Mouse (Mus musculus) neural tube, embryonic 11.5 days (tissue): ENCODE results near the gene Ephx4. TPM values are rescaled to one million over a fixed set of nuclear protein-coding genes. Genes with fewer than 3 reads are reported as not detected.

ENCODE experiments used
- ATAC-seq: fragments of 200-750 bp; cut with Nextera tagmentation; 2 replicates; pipeline ENCODE4 v1.8.0; 2017; ENCODE audit warnings: moderate number of reproducible peaks, mild to moderate bottlenecking, moderate TSS enrichment, moderate library complexity; ENCODE audit not compliant: insufficient read depth, low FRiP score, low TSS enrichment
- DNase-seq: peaks from one replicate; pipeline ENCODE4 v3.0.0-alpha.2; 2015; ENCODE audit warnings: low spot score
- H3K27ac ChIP-seq: fragments of 300-500 bp; sonication (generic); 2 replicates; pipeline ENCODE4 v1.5.1; 2014; ENCODE audit warnings: low read depth, mild to moderate bottlenecking, low read length
- H3K27me3 ChIP-seq: fragments of 300-500 bp; sonication (generic); 2 replicates; pipeline ENCODE4 v1.6.1; 2014; ENCODE audit warnings: mild to moderate bottlenecking, low read length, mixed read lengths; ENCODE audit not compliant: control insufficient read depth, insufficient read depth
- H3K36me3 ChIP-seq: fragments of 300-500 bp; sonication (generic); 2 replicates; pipeline ENCODE4 v1.6.1; 2014; ENCODE audit warnings: mild to moderate bottlenecking, low read length, moderate library complexity, mixed read lengths; ENCODE audit not compliant: control insufficient read depth, insufficient read depth
- H3K4me1 ChIP-seq: fragments of 300-500 bp; sonication (generic); 2 replicates; pipeline ENCODE4 v1.6.1; 2014; ENCODE audit warnings: low read length, mixed read lengths; ENCODE audit not compliant: control insufficient read depth, insufficient read depth
- H3K4me2 ChIP-seq: fragments of 300-500 bp; sonication (generic); 2 replicates; pipeline ENCODE4 v1.6.1; 2014; ENCODE audit warnings: low read depth, mild to moderate bottlenecking, moderate library complexity
- H3K4me3 ChIP-seq: fragments of 300-500 bp; sonication (generic); 2 replicates; pipeline ENCODE4 v1.5.1; 2014; ENCODE audit warnings: low read depth, low read length
- H3K9ac ChIP-seq: fragments of 300-500 bp; sonication (generic); 2 replicates; pipeline ENCODE4 v1.6.1; 2014; ENCODE audit warnings: mild to moderate bottlenecking, low read length
- H3K9me3 ChIP-seq: fragments of 300-500 bp; sonication (generic); 2 replicates; pipeline ENCODE4 v1.6.1; 2016; ENCODE audit warnings: low read length; ENCODE audit not compliant: control insufficient read depth
- WGBS: fragments of 180-500 bp; shearing (Covaris S2); extraction: QIAGEN DNeasy Blood & Tissue Kit; methylation state at CpG from one replicate; pipeline ENCODE4 v1.1.7; 2014; 5-methylcytosine and 5-hydroxymethylcytosine counted together
- polyA plus RNA-seq: library from polyadenylated mRNA; unstranded; fragments of >200 nt; fragmentation: Nextera tagmentation; extraction: Ambion mirVana; gene quantifications from 2 replicates; pipeline ENCODE4 v1.2.1, GENCODE M21; 2014

Ephx4 gene
- polyA plus RNA-seq, 1 experiment from 2014 or later = 1.7 TPM

DNA sequence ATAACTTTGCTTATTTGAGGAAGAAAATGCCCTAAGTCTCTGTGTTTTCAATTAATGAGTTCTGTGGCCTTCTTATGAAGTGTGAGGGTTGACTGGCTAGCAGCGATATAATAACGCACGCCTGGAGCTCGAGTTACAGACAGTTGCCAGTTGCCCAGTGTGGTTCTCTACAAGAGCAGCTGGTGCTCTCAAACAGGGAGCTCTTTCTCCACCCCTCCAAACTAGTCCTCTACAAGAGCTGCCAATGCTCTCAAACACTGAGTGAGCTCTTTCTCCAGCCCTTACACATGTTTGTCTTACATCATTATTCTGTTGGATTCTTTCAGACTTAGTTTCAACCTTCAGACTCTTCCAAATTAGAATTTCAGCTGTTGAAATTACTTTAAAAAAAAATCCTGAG is 8.8 kb downstream of the Ephx4 start:
- no peak overlapping the region for H3K9ac ChIP-seq
- no peaks in the 10 kb centered on the region for H3K4me1 ChIP-seq
- H3K27me3 ChIP-seq = no peaks in the 10 kb centered on the region
- DNase-seq = no peak
- H3K36me3 ChIP-seq = no peaks in the 10 kb centered on the region
- H3K4me3 ChIP-seq = no peak overlapping the region
- no peak overlapping the region for H3K4me2 ChIP-seq
- H3K27ac ChIP-seq = no peak overlapping the region
- no peak for ATAC-seq
- 74% methylated on average over 4 of the region's 4 CpGs for WGBS
- H3K9me3 ChIP-seq = no peaks in the 10 kb centered on the region

- no peak for DNase-seq
- Histone ChIP-seq H3K4me2 (no peak overlapping the region), H3K36me3 (no peaks in the 10 kb centered on the region), H3K4me1 (no peaks in the 10 kb centered on the region), H3K27me3 (no peaks in the 10 kb centered on the region), H3K27ac (no peak overlapping the region), H3K4me3 (no peak overlapping the region), H3K9me3 (no peaks in the 10 kb centered on the region), H3K9ac (no peak overlapping the region)
- WGBS = 83% methylated on average over 2 of the region's 2 CpGs
- no peak for ATAC-seq
These were observed 9.7 kb downstream of the Ephx4 start for GRCm38 (mm10) chr5:107412285-107412684.

- 85% methylated on average over 2 of the region's 2 CpGs for WGBS
- H3K36me3 ChIP-seq = no peaks in the 10 kb centered on the region
These were observed 12.6 kb downstream of the Ephx4 start for GRCm38 (mm10) chr5:107415098-107415497.

GRCm38 (mm10) chr5:107421676-107422075 is 19.1 kb downstream of the Ephx4 start:
- Histone ChIP-seq H3K4me3 (no peak overlapping the region), H3K4me2 (no peak overlapping the region), H3K4me1 (no peaks in the 10 kb centered on the region), H3K9me3 (no peaks in the 10 kb centered on the region), H3K9ac (no peak overlapping the region), H3K36me3 (no peaks in the 10 kb centered on the region), H3K27me3 (no peaks in the 10 kb centered on the region), H3K27ac (no peak overlapping the region)
- DNase-seq (no peak), ATAC-seq (no peak)
- WGBS = 78% methylated on average over 1 of the region's 1 CpGs

More at GRCm38 (mm10) chr5:107415098-107415497, 12.6 kb downstream of the Ephx4 start:
- Histone ChIP-seq H3K9ac (no peak overlapping the region), H3K27ac (no peak overlapping the region), H3K4me2 (no peak overlapping the region), H3K9me3 (no peaks in the 10 kb centered on the region), H3K4me1 (no peaks in the 10 kb centered on the region), H3K4me3 (no peak overlapping the region), H3K27me3 (no peaks in the 10 kb centered on the region)
- DNase-seq = no peak
- ATAC-seq = no peak

DNA sequence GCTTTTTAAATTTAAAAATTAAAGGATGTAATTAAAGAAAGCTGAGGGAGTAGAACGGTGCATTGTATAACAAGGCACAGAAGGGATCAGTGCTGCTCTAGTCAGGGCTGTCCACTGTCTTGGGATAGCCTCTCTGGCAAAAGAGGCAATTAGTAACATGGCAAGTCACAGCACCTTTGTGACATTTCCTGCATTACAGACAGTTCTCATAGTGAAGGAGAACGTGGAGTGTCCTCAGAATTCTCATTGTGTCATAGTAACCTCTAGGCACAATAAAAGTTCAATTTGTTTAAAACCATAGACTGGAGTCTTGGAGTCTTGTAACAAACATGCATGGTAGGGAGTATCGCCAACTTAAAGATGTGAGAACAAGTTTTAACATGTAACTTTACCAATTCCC is 28.7 kb downstream of the Ephx4 start, which contains the start of gene Lpcat2b:
TSS of gene Lpcat2b (plus strand) at position 301 of the 400 bp plus-strand sequence.
- WGBS = 81% methylated on average over 3 of the region's 3 CpGs

GRCm38 (mm10) chr5:107434001-107434400 is 31.5 kb downstream of the Ephx4 start:
- Histone ChIP-seq H3K36me3 (no peaks in the 10 kb centered on the region), H3K4me2 (no peak overlapping the region), H3K4me1 (no peaks in the 10 kb centered on the region), H3K4me3 (no peak overlapping the region), H3K27me3 (no peaks in the 10 kb centered on the region), H3K9ac (no peak overlapping the region), H3K27ac (no peak overlapping the region), H3K9me3 (no peaks in the 10 kb centered on the region)
- DNase-seq (no peak), ATAC-seq (no peak)
- WGBS = 82% methylated on average over 5 of the region's 5 CpGs

More for the DNA sequence above, 28.7 kb downstream of the Ephx4 start, which contains the start of gene Lpcat2b:
- Histone ChIP-seq H3K9ac (no peak within 1 kb of the TSS), H3K4me1 (no peaks in the 10 kb centered on the region), H3K27me3 (no peaks in the 10 kb centered on the region), H3K27ac (no peak within 1 kb of the TSS), H3K9me3 (no peaks in the 10 kb centered on the region), H3K36me3 (no peaks in the 10 kb centered on the region), H3K4me3 (no peak within 1 kb of the TSS), H3K4me2 (no peak within 1 kb of the TSS)
- ATAC-seq = no peak
- no peak for DNase-seq

GRCm38 (mm10) chr5:107436185-107436584 is 33.6 kb downstream of the Ephx4 start:
- H3K9me3 ChIP-seq = no peaks in the 10 kb centered on the region
- ATAC-seq (no peak), DNase-seq (no peak)
- no peak overlapping the region for H3K4me3 ChIP-seq
- H3K4me2 ChIP-seq = no peak overlapping the region
- no peak overlapping the region for H3K9ac ChIP-seq
- no peaks in the 10 kb centered on the region for H3K27me3 ChIP-seq
- no peak overlapping the region for H3K27ac ChIP-seq
- no peaks in the 10 kb centered on the region for H3K36me3 ChIP-seq
- H3K4me1 ChIP-seq = no peaks in the 10 kb centered on the region
- WGBS = 84% methylated on average over 6 of the region's 6 CpGs

- no peak for DNase-seq
- Histone ChIP-seq H3K9me3 (no peaks in the 10 kb centered on the region), H3K4me2 (no peak overlapping the region), H3K4me1 (no peaks in the 10 kb centered on the region), H3K9ac (no peak overlapping the region), H3K4me3 (no peak overlapping the region), H3K27ac (no peak overlapping the region), H3K36me3 (no peaks in the 10 kb centered on the region), H3K27me3 (no peaks in the 10 kb centered on the region)
- WGBS = 85% methylated on average over 6 of the region's 6 CpGs
- no peak for ATAC-seq
These were observed 34.2 kb downstream of the Ephx4 start for GRCm38 (mm10) chr5:107436587-107437209.
